Mouse (Mus musculus) liver, embryonic 15.5 days (tissue): ENCODE measurements around the gene Cd4. TPM values are rescaled to one million over a fixed set of nuclear protein-coding genes. Genes with fewer than 3 reads are reported as not detected.

Source experiments
- ATAC-seq: fragments of 200-750 bp; cut with Nextera tagmentation; 2 replicates; pipeline ENCODE4 v1.8.0; 2017; ENCODE audit warnings: moderate number of reproducible peaks, mild to moderate bottlenecking, moderate library complexity; ENCODE audit not compliant: insufficient read depth
- H3K27ac ChIP-seq: fragments of 300-500 bp; sonication (generic); replicated peaks from 2 replicates; pipeline ENCODE4 v1.5.1; 2015; ENCODE audit warnings: mild to moderate bottlenecking, inconsistent platforms
- H3K27me3 ChIP-seq: fragments of 300-500 bp; sonication (generic); 2 replicates; pipeline ENCODE4 v1.6.1; 2015; ENCODE audit warnings: mild to moderate bottlenecking, inconsistent platforms
- H3K36me3 ChIP-seq: fragments of 300-500 bp; sonication (generic); replicated peaks from 2 replicates; pipeline ENCODE4 v1.6.1; 2015; ENCODE audit warnings: moderate library complexity, mild to moderate bottlenecking, inconsistent platforms
- H3K4me1 ChIP-seq: fragments of 300-500 bp; sonication (generic); replicated peaks from 2 replicates; pipeline ENCODE4 v1.6.1; 2015; ENCODE audit warnings: inconsistent platforms
- H3K4me2 ChIP-seq: fragments of 300-500 bp; sonication (generic); 2 replicates; pipeline ENCODE4 v1.6.1; 2015; ENCODE audit warnings: moderate library complexity, mild to moderate bottlenecking, inconsistent platforms
- H3K4me3 ChIP-seq: fragments of 300-500 bp; sonication (generic); replicated peaks from 2 replicates; pipeline ENCODE4 v1.5.1; 2015; ENCODE audit warnings: mild to moderate bottlenecking, inconsistent platforms
- H3K9ac ChIP-seq: fragments of 300-500 bp; sonication (generic); 2 replicates; pipeline ENCODE4 v1.6.1; 2015; ENCODE audit warnings: moderate library complexity, mild to moderate bottlenecking, inconsistent platforms
- H3K9me3 ChIP-seq: fragments of 300-500 bp; sonication (generic); replicated peaks from 2 replicates; pipeline ENCODE4 v1.6.1; 2016; ENCODE audit warnings: inconsistent platforms
- WGBS: fragments of 180-500 bp; shearing (Covaris S2); methylation state at CpG from one replicate; pipeline ENCODE4 v1.1.7; 2015; ENCODE audit warnings: mixed read lengths; ENCODE audit not compliant: insufficient replicate concordance; 5-methylcytosine and 5-hydroxymethylcytosine counted together
- polyA plus RNA-seq: library from polyadenylated mRNA; unstranded; fragments of >200 nt; fragmentation: Nextera tagmentation; extraction: Ambion mirVana; gene quantifications from 2 replicates; pipeline ENCODE4 v1.2.1, GENCODE M21; 2015

Gene Cd4
- polyA plus RNA-seq, 1 experiment from 2014 or later = 0.07 TPM

- ATAC-seq = no peak
- Histone ChIP-seq H3K9ac (no peak overlapping the region), H3K4me1 (peaks cover 14% of the 10 kb centered on the region; the same call in 1 of the 2 replicates), H3K27me3 (peaks cover 92% of the 10 kb centered on the region), H3K36me3 (no peaks in the 10 kb centered on the region), H3K27ac (no peak overlapping the region), H3K9me3 (no peaks in the 10 kb centered on the region), H3K4me3 (no peak overlapping the region), H3K4me2 (no peak overlapping the region)
- WGBS = 59% methylated on average over 28 of the region's 28 CpGs
Observed at GRCm38 (mm10) chr6:124858561-124859318, 29.3 kb downstream of the Cd4 start.

- no peak overlapping the region for H3K27ac ChIP-seq
Observed at GRCm38 (mm10) chr6:124857840-124858530, 30.0 kb downstream of the Cd4 start.

GRCm38 (mm10) chr6:124856916-124857839, 30.8 kb downstream of the Cd4 start, which contains the start of gene P3h3:
P3h3 (minus strand) TSS chr6:124857752.
- H3K4me3 ChIP-seq = peak within 1 kb of the TSS; percentile 54
- H3K4me2 ChIP-seq = peak within 1 kb of the TSS; percentile 80
- WGBS = under 1% methylated on average over 86 of the region's 86 CpGs
- H3K36me3 ChIP-seq = no peaks in the 10 kb centered on the region
- H3K9me3 ChIP-seq = no peaks in the 10 kb centered on the region
- no peak within 1 kb of the TSS for H3K27ac ChIP-seq
- peak within 1 kb of the TSS; percentile 25; the same call in 1 of the 2 replicates for H3K9ac ChIP-seq
- ATAC-seq = peak; percentile 38
- peaks cover 81% of the 10 kb centered on the region for H3K27me3 ChIP-seq
- H3K4me1 ChIP-seq = peaks cover 9% of the 10 kb centered on the region; the same call in 1 of the 2 replicates

More at GRCm38 (mm10) chr6:124857840-124858530, 30.0 kb downstream of the Cd4 start:
- H3K4me3 ChIP-seq = no peak overlapping the region
- no peak for ATAC-seq
- H3K4me1 ChIP-seq = peaks cover 9% of the 10 kb centered on the region; the same call in 1 of the 2 replicates
- no peak overlapping the region for H3K9ac ChIP-seq
- H3K36me3 ChIP-seq = no peaks in the 10 kb centered on the region
- 23% methylated on average over 26 of the region's 26 CpGs for WGBS
- no peak overlapping the region for H3K4me2 ChIP-seq
- peaks cover 84% of the 10 kb centered on the region for H3K27me3 ChIP-seq
- no peaks in the 10 kb centered on the region for H3K9me3 ChIP-seq

DNA sequence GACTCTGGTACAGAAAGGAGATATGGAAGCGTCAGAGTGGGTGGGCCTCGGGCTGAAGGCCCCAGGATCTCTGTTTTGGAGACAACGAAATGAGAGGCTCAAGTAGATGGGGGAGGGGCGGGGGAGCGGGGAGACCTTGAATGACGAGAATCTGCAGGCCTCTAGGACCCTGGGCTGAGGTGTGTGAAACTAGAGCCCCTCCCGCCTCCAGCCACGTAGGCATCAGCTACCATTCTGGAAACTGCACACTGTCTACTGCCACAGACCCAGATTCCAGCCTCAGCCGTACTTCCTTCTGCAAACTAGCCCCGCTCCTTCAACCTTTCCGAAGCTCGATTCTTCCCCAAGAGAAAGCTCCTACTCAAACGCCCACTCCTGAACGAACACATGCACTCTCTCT, 31.7 kb downstream of the Cd4 start:
- Histone ChIP-seq H3K4me1 (peaks cover 9% of the 10 kb centered on the region; the same call in 1 of the 2 replicates), H3K9me3 (no peaks in the 10 kb centered on the region), H3K4me2 (peak overlapping the region; percentile 80; the same call in 1 of the 2 replicates), H3K27me3 (peaks cover 72% of the 10 kb centered on the region), H3K4me3 (no peak overlapping the region), H3K36me3 (no peaks in the 10 kb centered on the region), H3K9ac (no peak overlapping the region), H3K27ac (no peak overlapping the region)
- WGBS = 21% methylated on average over 13 of the region's 14 CpGs
- ATAC-seq = no peak

DNA sequence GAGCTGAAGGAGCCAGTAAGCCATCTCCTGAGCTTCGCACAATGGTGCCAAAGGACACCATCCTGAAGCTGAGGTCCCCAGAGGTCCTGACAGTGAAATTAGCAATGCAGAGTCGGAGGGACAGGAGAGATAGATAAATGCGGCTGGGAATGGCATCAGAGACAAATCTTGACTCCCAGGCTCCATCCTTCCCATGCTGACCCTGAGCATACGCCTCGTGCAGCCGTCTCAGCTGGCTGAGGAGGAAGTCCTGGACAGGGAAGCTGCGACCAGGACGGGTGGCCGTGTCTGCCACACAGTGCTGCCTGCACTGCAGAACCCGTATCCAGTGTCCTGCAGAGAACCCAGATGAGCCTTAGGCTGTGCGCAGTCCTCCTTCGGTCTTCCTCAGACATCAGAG, 33.4 kb downstream of the Cd4 start:
- peaks cover 56% of the 10 kb centered on the region for H3K27me3 ChIP-seq
- peaks cover 9% of the 10 kb centered on the region; the same call in 1 of the 2 replicates for H3K4me1 ChIP-seq
- H3K9me3 ChIP-seq = no peaks in the 10 kb centered on the region
- H3K9ac ChIP-seq = no peak overlapping the region
- H3K4me3 ChIP-seq = no peak overlapping the region
- ATAC-seq = no peak
- no peak overlapping the region for H3K4me2 ChIP-seq
- WGBS = 44% methylated on average over 12 of the region's 12 CpGs
- no peaks in the 10 kb centered on the region for H3K36me3 ChIP-seq
- H3K27ac ChIP-seq = no peak overlapping the region

DNA sequence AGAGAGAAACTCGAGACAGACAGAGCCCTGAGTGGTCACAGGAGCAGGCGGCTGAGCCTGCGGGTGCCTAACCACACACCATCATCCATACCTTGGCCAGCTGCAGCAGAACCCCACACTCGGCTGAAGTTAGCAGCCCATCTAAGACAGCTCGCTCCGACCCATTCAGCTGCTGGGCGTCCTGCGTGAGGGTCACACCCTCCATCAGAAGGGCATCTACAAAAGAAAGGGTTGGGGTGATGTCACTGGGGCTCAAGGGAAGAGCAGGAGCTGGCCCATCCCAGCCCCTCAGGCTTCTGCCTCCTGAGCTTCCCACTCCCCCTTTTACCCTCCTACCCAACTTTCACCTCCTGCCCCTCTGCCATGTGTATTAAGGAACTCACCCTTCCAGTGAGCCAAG, 37.5 kb downstream of the Cd4 start:
- Histone ChIP-seq H3K27ac (no peak overlapping the region), H3K4me1 (no peaks in the 10 kb centered on the region; the same call in 1 of the 2 replicates), H3K4me2 (no peak overlapping the region), H3K27me3 (peaks cover 14% of the 10 kb centered on the region), H3K9me3 (no peaks in the 10 kb centered on the region), H3K9ac (no peak overlapping the region), H3K36me3 (no peaks in the 10 kb centered on the region), H3K4me3 (no peak overlapping the region)
- whole genome bisulfite sequencing = 53% methylated on average over 8 of the region's 8 CpGs
- ATAC-seq = no peak

DNA sequence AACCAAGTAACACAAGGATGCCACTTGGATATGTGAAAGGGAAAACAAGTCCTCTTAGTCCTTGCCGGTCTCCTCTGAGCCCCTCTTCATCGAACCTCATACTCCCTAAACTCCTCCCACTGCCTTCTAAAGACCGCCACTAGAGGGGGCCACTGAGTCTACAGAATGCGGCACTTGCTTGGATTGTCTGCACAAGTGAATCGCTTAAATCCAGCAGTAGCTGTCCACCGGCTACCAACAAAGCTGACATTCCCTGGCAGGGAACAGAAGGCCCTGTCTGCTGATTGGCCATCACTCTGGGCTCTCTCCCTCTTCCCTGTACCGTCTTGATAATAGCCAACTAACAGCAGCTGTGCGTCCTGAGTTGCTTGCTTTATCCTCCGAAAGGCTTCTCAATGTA, 40.7 kb downstream of the Cd4 start:
- 16% methylated on average over 9 of the region's 9 CpGs for WGBS
- H3K36me3 ChIP-seq = no peaks in the 10 kb centered on the region
- no peak overlapping the region for H3K4me2 ChIP-seq
- no peak for ATAC-seq
- H3K4me3 ChIP-seq = no peak overlapping the region
- no peaks in the 10 kb centered on the region for H3K9me3 ChIP-seq
- H3K4me1 ChIP-seq = no peaks in the 10 kb centered on the region; the same call in 1 of the 2 replicates
- H3K27me3 ChIP-seq = no peaks in the 10 kb centered on the region
- no peak overlapping the region for H3K9ac ChIP-seq
- H3K27ac ChIP-seq = no peak overlapping the region

DNA sequence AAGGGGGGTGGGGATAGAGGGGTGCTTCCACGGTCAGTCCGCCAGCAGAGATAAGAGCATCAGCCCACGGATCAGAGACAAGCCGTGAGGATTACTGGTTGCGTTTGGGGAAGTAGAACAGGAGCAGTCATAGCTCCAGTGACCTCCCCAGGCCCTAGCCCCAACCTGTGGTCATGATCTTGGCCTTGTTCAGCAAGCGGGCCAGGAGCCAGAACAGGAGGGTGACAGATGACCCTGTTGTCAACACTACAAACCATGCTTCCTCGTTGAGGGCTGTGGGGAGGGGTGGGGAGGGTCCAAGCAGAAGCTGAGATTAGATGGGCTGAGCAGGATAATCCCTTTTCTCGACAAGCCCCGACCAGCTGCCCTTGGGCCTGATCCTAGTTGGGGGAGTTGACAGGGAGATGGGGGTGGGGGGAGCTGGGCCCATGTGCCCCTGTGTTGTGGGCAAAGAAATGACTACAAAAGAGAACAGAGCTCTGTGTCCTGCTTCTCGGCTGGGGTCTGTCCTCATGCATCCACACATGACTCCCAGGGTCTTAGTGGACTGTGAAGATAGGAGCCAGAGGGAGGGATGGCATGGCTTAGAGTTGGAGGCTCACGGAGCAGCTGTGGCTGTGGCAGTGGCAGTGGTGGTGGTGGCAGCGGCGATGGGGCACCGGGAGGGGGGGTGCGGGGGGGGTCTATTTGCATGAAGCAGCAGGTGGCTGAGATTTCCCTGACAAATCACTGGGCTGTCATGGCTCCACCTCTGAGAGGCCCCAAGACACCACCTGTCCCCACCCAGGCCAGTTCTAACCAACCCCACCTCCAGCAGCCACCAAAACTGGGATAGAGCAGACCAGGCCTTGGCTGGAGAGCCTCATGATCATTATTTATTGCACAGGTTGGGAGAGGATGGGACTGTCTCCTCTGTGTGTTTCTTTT, 47.5 kb downstream of the Cd4 start, which contains the start of gene Gnb3:
TSS of gene Gnb3 (minus strand) at position 35 of the 927 bp plus-strand sequence.
- Histone ChIP-seq H3K9me3 (no peaks in the 10 kb centered on the region), H3K4me3 (no peak within 1 kb of the TSS), H3K9ac (no peak within 1 kb of the TSS), H3K4me1 (peaks cover 12% of the 10 kb centered on the region), H3K27me3 (peaks cover 10% of the 10 kb centered on the region), H3K27ac (no peak within 1 kb of the TSS), H3K4me2 (no peak within 1 kb of the TSS), H3K36me3 (peaks cover 3% of the 10 kb centered on the region; the same call in 1 of the 2 replicates)
- 24% methylated on average over 15 of the region's 15 CpGs for WGBS
- ATAC-seq = no peak

- 18% methylated on average over 8 of the region's 8 CpGs for WGBS
- H3K4me3 ChIP-seq = no peak overlapping the region
- H3K4me2 ChIP-seq = no peak overlapping the region
- H3K9ac ChIP-seq = no peak overlapping the region
- no peaks in the 10 kb centered on the region for H3K9me3 ChIP-seq
- H3K27ac ChIP-seq = no peak overlapping the region
- H3K27me3 ChIP-seq = peaks cover 10% of the 10 kb centered on the region
- peaks cover 14% of the 10 kb centered on the region for H3K4me1 ChIP-seq
- ATAC-seq = no peak
- H3K36me3 ChIP-seq = peaks cover 10% of the 10 kb centered on the region
Observed at GRCm38 (mm10) chr6:124839805-124840204, 48.2 kb downstream of the Cd4 start.

- no peaks in the 10 kb centered on the region for H3K9me3 ChIP-seq
- peaks cover 10% of the 10 kb centered on the region for H3K27me3 ChIP-seq
- no peak for ATAC-seq
- 76% methylated on average over 7 of the region's 7 CpGs for WGBS
- H3K9ac ChIP-seq = no peak overlapping the region
- no peak overlapping the region for H3K4me2 ChIP-seq
- H3K36me3 ChIP-seq = peaks cover 44% of the 10 kb centered on the region
- no peak overlapping the region for H3K4me3 ChIP-seq
- H3K4me1 ChIP-seq = peaks cover 30% of the 10 kb centered on the region
- no peak overlapping the region for H3K27ac ChIP-seq
Observed at GRCm38 (mm10) chr6:124836411-124836810, 51.6 kb downstream of the Cd4 start.
